Comparison of ENCODE assay signal across 8 mouse cellular contexts in the genomic region with DNA sequence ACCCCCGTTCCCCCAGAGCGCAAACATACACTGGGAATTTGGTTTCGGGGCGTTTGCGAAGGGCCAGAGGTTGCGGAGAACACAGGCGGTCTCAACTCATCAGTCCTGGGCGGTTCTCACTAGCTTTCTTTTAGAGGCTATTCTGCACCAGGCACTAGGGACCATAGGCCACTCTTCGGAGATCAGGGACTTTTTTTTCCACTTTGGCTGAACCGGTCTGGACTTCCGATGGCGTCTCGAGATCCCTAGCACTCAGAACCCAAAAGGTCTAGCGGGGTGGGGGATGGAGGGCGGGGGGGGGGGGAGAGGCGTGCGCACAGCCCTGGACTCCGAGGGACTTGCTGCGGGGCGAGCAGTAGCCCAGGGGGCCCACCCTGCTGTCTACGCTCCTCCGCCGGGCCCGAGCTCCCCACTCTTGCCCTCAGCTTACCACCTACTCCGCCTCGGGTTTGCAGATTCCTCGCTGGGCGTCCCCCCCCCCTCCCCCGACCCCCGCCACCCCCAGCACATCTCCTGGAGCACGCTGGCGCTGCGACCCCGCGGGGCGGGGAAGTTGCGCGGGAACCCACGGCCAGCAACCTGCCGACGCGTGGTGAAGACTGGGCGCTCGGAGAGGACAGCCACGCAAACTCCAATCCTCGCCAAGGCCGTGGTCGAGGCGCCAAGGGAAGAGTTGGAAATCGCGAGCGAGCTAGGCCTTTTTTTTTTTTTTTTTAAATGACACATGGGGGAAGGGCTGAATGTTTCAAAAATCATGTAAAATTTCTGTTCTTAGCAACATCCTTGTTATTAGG. TPM values are rescaled to one million over a fixed set of nuclear protein-coding genes. Genes with fewer than 3 reads are reported as not detected.
DNase-seq lines count a peak whose midpoint lies in the region; ATAC-seq and TF ChIP-seq lines count a peak whose summit lies in the region.

No protein-coding gene starts in this region.

- intact Hi-C loops in heart, postnatal 36 days (cut with DNase I) = loop anchor here (10.0 kb wide), 1 partner anchor 651 kb away; no protein-coding TSS in a partner anchor
- intact Hi-C loops in left cerebral cortex, postnatal 14 days (cut with DNase I) = loop anchor here (5.0 kb wide), 1 partner anchor 308 kb away; no protein-coding TSS in a partner anchor

- no peaks in the 10 kb centered on the region for H3K9me3 ChIP-seq in heart, embryonic 10.5 days
- H3K9me3 ChIP-seq in liver, postnatal 0 days (ENCODE audit: low read length) = no peaks in the 10 kb centered on the region

- peak overlapping the region; percentile 53 for H3K4me3 ChIP-seq in heart, embryonic 10.5 days
- H3K4me3 ChIP-seq in liver, postnatal 0 days (ENCODE audit: low read depth, low read length) = peak overlapping the region; percentile 25

- TF ChIP-seq CTCF in liver, postnatal 0 days (IDR thresholded peaks at IDR 0.05; ENCODE audit: low read depth) = no peak

- no peak for DNase-seq in heart, embryonic 10.5 days (ENCODE audit: low spot score)
- no peak for DNase-seq in heart, postnatal 36 days
- peak; percentile 24 for DNase-seq in R1 (ENCODE audit: low read depth, low spot score)
- DNase-seq in heart, postnatal 4 days = peak; percentile 12
- no peak for DNase-seq in liver, postnatal 0 days
- no peak for DNase-seq in left cerebral cortex, postnatal 14 days (ENCODE audit: low spot score in 2 of 2)
- DNase-seq in frontal cortex, postnatal 25 days (ENCODE audit: low spot score in 2 of 2) = no peak
- no peak for DNase-seq in kidney, postnatal 4 days

- no peak for TF ChIP-seq EP300 in liver, postnatal 0 days (IDR thresholded peaks at IDR 0.05; ENCODE audit: low read depth)

- no peak overlapping the region for H3K9ac ChIP-seq in liver, postnatal 0 days (replicated peaks)

- no peak overlapping the region for H3K27ac ChIP-seq in heart, embryonic 10.5 days
- no peak overlapping the region for H3K27ac ChIP-seq in liver, postnatal 0 days (ENCODE audit: low read depth)

- no peaks in the 10 kb centered on the region for H3K36me3 ChIP-seq in heart, embryonic 10.5 days
- H3K36me3 ChIP-seq in liver, postnatal 0 days (replicated peaks; ENCODE audit: insufficient read depth, low read length) = no peaks in the 10 kb centered on the region

- H3K4me1 ChIP-seq in heart, embryonic 10.5 days = peaks cover 34% of the 10 kb centered on the region
- H3K4me1 ChIP-seq in liver, postnatal 0 days (ENCODE audit: insufficient read depth) = peaks cover 13% of the 10 kb centered on the region

- WGBS in heart, embryonic 10.5 days = 1% methylated on average over 51 of the region's 52 CpGs
- 2% methylated on average over 42 of the region's 52 CpGs for WGBS in liver, postnatal 0 days (ENCODE audit: insufficient replicate concordance)

- ATAC-seq in liver, postnatal 0 days = no peak

- H3K27me3 ChIP-seq in heart, embryonic 10.5 days (ENCODE audit: insufficient read depth, poor library complexity, severe bottlenecking) = peaks cover 78% of the 10 kb centered on the region
- H3K27me3 ChIP-seq in liver, postnatal 0 days (ENCODE audit: insufficient read depth, low read length) = peaks cover 71% of the 10 kb centered on the region

- peak overlapping the region; percentile 48 for H3K4me2 ChIP-seq in liver, postnatal 0 days (ENCODE audit: low read depth, low read length)

RNA-seq across cellular contexts. Expression of a gene that starts 52.1 kb away (rescaled TPM):
- polyA plus RNA-seq in heart, embryonic 10.5 days (2016; fragmentation: Nextera tagmentation; extraction: Ambion mirVana) = 21.1 and 31.6 TPM in 2 replicates
- 10 to 100 TPM; 16.4 to 18.2 TPM for total RNA-seq in heart, postnatal 36 days (2021)
- total RNA-seq in heart, postnatal 4 days (2021) = 10 to 100 TPM; 18.2 to 19.9 TPM
- 10.2 and 12.1 TPM in 2 replicates for polyA plus RNA-seq in liver, postnatal 0 days (2015; fragmentation: Nextera tagmentation; extraction: Ambion mirVana)
- total RNA-seq in left cerebral cortex, postnatal 14 days (2021) = 10 to 100 TPM; 46.8 to 48.8 TPM

RNA-seq across cellular contexts. Expression of a gene that starts 52.3 kb away (rescaled TPM):
- polyA plus RNA-seq in heart, embryonic 10.5 days (2016; fragmentation: Nextera tagmentation; extraction: Ambion mirVana) = not detected in 2 replicates
- not detected for total RNA-seq in heart, postnatal 36 days (2021)
- total RNA-seq in heart, postnatal 4 days (2021) = not detected
- not detected in 2 replicates for polyA plus RNA-seq in liver, postnatal 0 days (2015; fragmentation: Nextera tagmentation; extraction: Ambion mirVana)
- total RNA-seq in left cerebral cortex, postnatal 14 days (2021) = 10 to 100 TPM; 11.0 to 13.8 TPM

Comparison
In these comparisons a context has a peak if more than half of its experiments do, and no peak if none do; other contexts are left out.
1. DNase-seq: peak in R1 (single experiment) and heart, postnatal 4 days (single experiment); none in heart, embryonic 10.5 days (single experiment), heart, postnatal 36 days (0 of 2), liver, postnatal 0 days (single experiment), left cerebral cortex, postnatal 14 days (0 of 2), frontal cortex, postnatal 25 days (0 of 2) and kidney, postnatal 4 days (0 of 2).
2. RNA of a gene that starts 52.3 kb away (total RNA-seq): 11.0 to 13.8 TPM in left cerebral cortex, postnatal 14 days; not detected in heart, postnatal 4 days and not detected in heart, postnatal 36 days; every median in the first group is over 10 times any median in the second.